11 mouse cellular contexts compared by ENCODE assay signal in genomic region chr17:8264638-8265037, GRCm38 (mm10). TPM values are rescaled to one million over a fixed set of nuclear protein-coding genes. Genes with fewer than 3 reads are reported as not detected.
DNase-seq lines count a peak whose midpoint lies in the region; ATAC-seq and TF ChIP-seq lines count a peak whose summit lies in the region.
"Not testable (repeated sequence)": the region's sequence is repeated elsewhere in the genome, so short reads cannot be mapped to it uniquely, and the experiment has no call there.
"Had no signal": no experiment of that assay in that cellular context is flagged by ENCODE, and none has a peak within 500 bp of the region (broad histone marks: within the 10 kb centered on the region; RNA-seq: fewer than 3 reads in every experiment).

No protein-coding gene starts in this region.

- peak; percentile 84 for TF ChIP-seq CTCF in hindbrain, postnatal 0 days (IDR thresholded peaks at IDR 0.05; ENCODE audit: low read depth)

- not testable (repeated sequence) for H3K27ac ChIP-seq in hindbrain, postnatal 0 days

- H3K9me3 ChIP-seq in hindbrain, postnatal 0 days (ENCODE audit: low read length), result not testable (repeated sequence)

- H3K4me3 ChIP-seq in hindbrain, postnatal 0 days (ENCODE audit: low read length), result not testable (repeated sequence)

- H3K4me1 ChIP-seq in hindbrain, postnatal 0 days (ENCODE audit: insufficient read depth, low read length), result not testable (repeated sequence)

- H3K36me3 ChIP-seq in hindbrain, postnatal 0 days (ENCODE audit: insufficient read depth, low read length), result not testable (repeated sequence)

- not testable (repeated sequence) for H3K4me2 ChIP-seq in hindbrain, postnatal 0 days (ENCODE audit: low read depth, low read length)

- WGBS in hindbrain, postnatal 0 days, result 17% methylated on average over 7 of the region's 7 CpGs

- H3K27me3 ChIP-seq in hindbrain, postnatal 0 days (ENCODE audit: insufficient read depth, low read length), result not testable (repeated sequence)

- H3K9ac ChIP-seq in hindbrain, postnatal 0 days (replicated peaks; ENCODE audit: low read length), result not testable (repeated sequence)

- ATAC-seq in hindbrain, postnatal 0 days, result 0 out of 2 replicates have a peak, but pooled peaks have one; percentile 40

- DNase-seq in 3134 (ENCODE audit: extremely low read depth, insufficient read length, low spot score) (peak; percentile 29), ZHBTc4 (ENCODE audit: low read depth, low spot score) (peak; percentile 78)
- DNase-seq in cerebellum, postnatal 10 days, result peak; percentile 70 to 79
- DNase-seq in forelimb bud, embryonic 11.5 days (ENCODE audit: low read depth, low spot score), result peak; percentile 69
- peak; percentile 79 for DNase-seq in hindbrain, postnatal 0 days (ENCODE audit: low spot score)
- peak; percentile 73 for DNase-seq in layer of hippocampus, adult 9-11 months
- peak; percentile 77 for DNase-seq in lung, postnatal 10 days
- peak; percentile 79 for DNase-seq in retina, postnatal 1 day

RNA-seq across cellular contexts. Expression of gene Mpc1, which starts 18.1 kb away (rescaled TPM):
- total RNA-seq in hindbrain, postnatal 0 days (2014; rRNA removed), result 485 and 522 TPM in 2 replicates
- 608 and 645 TPM in 2 replicates for polyA plus RNA-seq in hindbrain, postnatal 0 days (2015; fragmentation: Nextera tagmentation; extraction: Ambion mirVana)

RNA-seq across cellular contexts. Expression of gene Ccr6, which starts 28.8 kb away (rescaled TPM):
- total RNA-seq in hindbrain, postnatal 0 days (2014; rRNA removed), result not detected in 2 replicates
- not detected in 2 replicates for polyA plus RNA-seq in hindbrain, postnatal 0 days (2015; fragmentation: Nextera tagmentation; extraction: Ambion mirVana)
- polyA plus RNA-seq: forebrain, embryonic 12.5 days; kidney, embryonic 15.5 days; midbrain, embryonic 16.5 days had no signal

RNA-seq across cellular contexts. Expression of gene Sft2d1, which starts 46.3 kb away (rescaled TPM):
- 74.5 and 98.7 TPM in 2 replicates for total RNA-seq in hindbrain, postnatal 0 days (2014; rRNA removed)
- 171 and 172 TPM in 2 replicates for polyA plus RNA-seq in hindbrain, postnatal 0 days (2015; fragmentation: Nextera tagmentation; extraction: Ambion mirVana)

Comparison
In these comparisons a context has a peak if more than half of its experiments do, and no peak if none do; other contexts are left out.
1. DNase-seq: peak in every context shown above with its lines; median percentile 79 in hindbrain, postnatal 0 days; 79 in retina, postnatal 1 day; 78 in ZHBTc4; 77 in lung, postnatal 10 days; 74 in cerebellum, postnatal 10 days; 73 in layer of hippocampus, adult 9-11 months; 69 in forelimb bud, embryonic 11.5 days; 29 in 3134.